Mouse (Mus musculus): ENCODE measurements at regions not wholly inside any gene's neighbourhood (a gene's known extent, or its start where the extent isn't known, plus 50 kb on each side); places are given as distances from the start of the nearest gene placed in this dataset.

GRCm38 (mm10) chr5:64408938-64409337, 252.8 kb downstream of the Tbc1d1 start:
- no peak for TF ChIP-seq CTCF (IDR thresholded peaks at IDR 0.05; ENCODE audit: borderline replicate concordance, control insufficient read depth, extremely low read depth, insufficient read depth, low read length, poor library complexity)
- no peak for TF ChIP-seq POLR2A (IDR thresholded peaks at IDR 0.05; ENCODE audit: control insufficient read depth, extremely low read depth, insufficient read depth, low read length, poor library complexity)

Measured in thymus, adult 2 months (tissue).